Mouse (Mus musculus) spleen, adult 18-20 months (tissue): ENCODE data around the gene Gm7030.
"Not testable (repeated sequence)": the region's sequence is repeated elsewhere in the genome, so short reads cannot be mapped to it uniquely, and the experiment has no call there.

ENCODE experiments used
- DNase-seq, 2 experiments: peaks; one replicate each; pipeline ENCODE4 v3.0.0; 2022; ENCODE audit warnings: mixed read lengths in 2 of 2

Gm7030 gene

GRCm38 (mm10) chr17:36128968-36129817 is at the start of gene Gm7030:
Gene Gm7030, minus strand, starts transcription at chr17:36129425.
- DNase-seq = not testable (repeated sequence)

GRCm38 (mm10) chr17:36178938-36179337 is 49.7 kb upstream of the Gm7030 start:
- DNase-seq = peak in 1 of 2 experiments; percentile 18

- DNase-seq = not testable (repeated sequence)
These were observed 46.9 kb upstream of the Gm7030 start for GRCm38 (mm10) chr17:36176132-36176531.

- DNase-seq = no peak
These were observed 41.1 kb upstream of the Gm7030 start for GRCm38 (mm10) chr17:36170287-36170814.

- DNase-seq = no peak
These were observed 40.5 kb upstream of the Gm7030 start for GRCm38 (mm10) chr17:36169753-36170152.

- not testable (repeated sequence) for DNase-seq
These were observed 39.9 kb upstream of the Gm7030 start for GRCm38 (mm10) chr17:36169094-36169493.

GRCm38 (mm10) chr17:36168039-36168652 is 38.9 kb upstream of the Gm7030 start, which contains the start of gene Gm8909:
Gene Gm8909, minus strand, starts transcription at chr17:36168537.
- DNase-seq = no peak

GRCm38 (mm10) chr17:36167306-36168038 is 38.2 kb upstream of the Gm7030 start:
- no peak for DNase-seq

GRCm38 (mm10) chr17:36166901-36167300 is 37.7 kb upstream of the Gm7030 start:
- DNase-seq = not testable (repeated sequence)

- no peak for DNase-seq
These were observed 32.2 kb upstream of the Gm7030 start for GRCm38 (mm10) chr17:36161129-36162051.

GRCm38 (mm10) chr17:36158264-36158663 is 29.0 kb upstream of the Gm7030 start:
- not testable (repeated sequence) for DNase-seq

GRCm38 (mm10) chr17:36157782-36158181 is 28.6 kb upstream of the Gm7030 start:
- DNase-seq = not testable (repeated sequence)

GRCm38 (mm10) chr17:36154271-36155149 is 25.3 kb upstream of the Gm7030 start:
- no peak for DNase-seq

- DNase-seq = not testable (repeated sequence)
These were observed 22.0 kb upstream of the Gm7030 start for GRCm38 (mm10) chr17:36151200-36151599.

- not testable (repeated sequence) for DNase-seq
These were observed 19.2 kb upstream of the Gm7030 start for GRCm38 (mm10) chr17:36148468-36148867.

GRCm38 (mm10) chr17:36146937-36147336 is 17.7 kb upstream of the Gm7030 start:
- not testable (repeated sequence) for DNase-seq

GRCm38 (mm10) chr17:36145861-36146156 is 16.6 kb upstream of the Gm7030 start:
- not testable (repeated sequence) for DNase-seq

GRCm38 (mm10) chr17:36145111-36145860 is 16.1 kb upstream of the Gm7030 start:
- no peak for DNase-seq

- DNase-seq = not testable (repeated sequence)
These were observed 7.1 kb upstream of the Gm7030 start for GRCm38 (mm10) chr17:36136299-36136848.
